Mouse (Mus musculus) natural killer cell, adult 2 months (primary cell): ENCODE results near the gene Haspin.

Source experiments
- DNase-seq, 2 experiments: peaks; one replicate each; pipeline ENCODE4 v3.0.0; 2022; ENCODE audit warnings: low spot score in 2 of 2

The Haspin gene

GRCm38 (mm10) chr11:73137591-73138501 lies at the start of gene Haspin:
Gene Haspin, minus strand, starts transcription at chr11:73138294.
- peak; percentile 86 to 92 for DNase-seq

DNA sequence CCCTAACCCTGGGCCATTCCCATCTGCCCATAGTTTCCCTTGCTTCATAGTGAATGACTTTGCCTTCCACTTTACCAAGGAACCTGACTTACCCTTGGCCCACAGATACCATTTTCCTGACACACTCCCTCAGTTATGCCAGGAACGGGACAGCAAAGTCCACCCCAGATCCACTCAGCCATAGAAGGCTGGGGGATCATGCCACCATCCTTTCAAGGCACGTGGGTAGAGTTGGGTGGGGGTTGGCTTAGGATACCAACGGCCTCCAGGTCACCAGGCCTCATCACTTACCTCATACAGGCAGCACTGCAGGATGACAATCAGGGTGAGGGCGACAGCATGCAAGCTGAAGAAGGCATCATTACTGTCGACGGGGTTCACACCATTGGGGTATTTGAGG lies 49.1 kb upstream of the Haspin start:
- DNase-seq: no peak

DNA sequence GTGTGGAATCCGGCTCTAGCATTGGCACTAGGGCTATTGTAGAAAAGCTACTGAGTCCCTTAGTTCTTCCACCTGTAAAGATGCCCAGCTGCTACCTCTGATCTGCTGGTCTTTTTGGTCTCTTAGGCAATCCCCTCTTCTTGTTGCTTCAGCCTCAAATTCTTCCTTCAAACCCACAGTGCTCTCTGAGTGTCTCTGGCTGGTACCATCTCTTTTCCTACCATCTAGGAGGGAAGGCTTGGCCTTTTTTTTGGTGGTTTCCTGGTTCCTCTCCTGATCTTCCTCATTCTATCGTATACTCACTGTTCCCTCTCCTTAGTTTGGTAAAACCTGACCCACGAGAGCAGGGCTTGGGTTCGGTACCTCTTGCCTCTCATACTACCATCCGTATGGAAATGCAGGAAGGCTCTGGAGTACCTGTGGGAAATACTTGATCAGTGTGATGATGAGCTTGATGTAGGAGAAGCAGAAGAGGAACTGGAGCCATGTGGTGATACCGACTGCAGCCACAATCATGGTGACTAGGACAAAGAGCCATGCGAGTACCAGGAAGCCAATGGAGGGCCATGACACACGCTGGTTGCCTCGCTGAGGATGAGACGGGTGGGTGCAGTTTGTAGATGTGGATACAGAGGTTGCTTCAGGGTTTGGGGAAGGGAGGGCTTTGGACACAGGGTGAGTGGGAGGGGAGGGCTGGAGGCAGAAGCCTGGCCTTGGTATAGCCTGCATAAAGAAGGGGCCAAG lies 48.0 kb upstream of the Haspin start:
- no peak for DNase-seq

- DNase-seq: no peak
Observed at GRCm38 (mm10) chr11:73177895-73178294, 39.8 kb upstream of the Haspin start.

DNA sequence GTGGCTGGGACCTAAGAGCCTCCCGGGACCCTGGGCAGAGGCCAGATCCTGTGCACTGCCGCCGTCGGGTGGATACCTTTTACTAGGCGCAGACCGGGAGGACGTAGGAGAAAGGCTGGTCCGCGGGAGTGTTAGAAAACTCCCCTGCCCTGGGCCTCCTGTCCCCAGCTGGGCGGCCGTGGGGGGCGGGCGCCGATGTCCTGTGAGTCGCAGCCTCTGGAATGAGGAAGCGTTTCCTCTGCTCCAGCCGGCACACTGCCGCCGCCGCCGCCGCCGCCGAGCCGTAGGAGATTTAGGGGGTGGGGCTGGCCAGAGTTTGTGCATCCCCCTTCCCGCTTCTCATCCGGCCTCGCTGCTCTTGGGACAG lies 39.4 kb upstream of the Haspin start:
- peak in 1 of 2 experiments; percentile 11 for DNase-seq

DNA sequence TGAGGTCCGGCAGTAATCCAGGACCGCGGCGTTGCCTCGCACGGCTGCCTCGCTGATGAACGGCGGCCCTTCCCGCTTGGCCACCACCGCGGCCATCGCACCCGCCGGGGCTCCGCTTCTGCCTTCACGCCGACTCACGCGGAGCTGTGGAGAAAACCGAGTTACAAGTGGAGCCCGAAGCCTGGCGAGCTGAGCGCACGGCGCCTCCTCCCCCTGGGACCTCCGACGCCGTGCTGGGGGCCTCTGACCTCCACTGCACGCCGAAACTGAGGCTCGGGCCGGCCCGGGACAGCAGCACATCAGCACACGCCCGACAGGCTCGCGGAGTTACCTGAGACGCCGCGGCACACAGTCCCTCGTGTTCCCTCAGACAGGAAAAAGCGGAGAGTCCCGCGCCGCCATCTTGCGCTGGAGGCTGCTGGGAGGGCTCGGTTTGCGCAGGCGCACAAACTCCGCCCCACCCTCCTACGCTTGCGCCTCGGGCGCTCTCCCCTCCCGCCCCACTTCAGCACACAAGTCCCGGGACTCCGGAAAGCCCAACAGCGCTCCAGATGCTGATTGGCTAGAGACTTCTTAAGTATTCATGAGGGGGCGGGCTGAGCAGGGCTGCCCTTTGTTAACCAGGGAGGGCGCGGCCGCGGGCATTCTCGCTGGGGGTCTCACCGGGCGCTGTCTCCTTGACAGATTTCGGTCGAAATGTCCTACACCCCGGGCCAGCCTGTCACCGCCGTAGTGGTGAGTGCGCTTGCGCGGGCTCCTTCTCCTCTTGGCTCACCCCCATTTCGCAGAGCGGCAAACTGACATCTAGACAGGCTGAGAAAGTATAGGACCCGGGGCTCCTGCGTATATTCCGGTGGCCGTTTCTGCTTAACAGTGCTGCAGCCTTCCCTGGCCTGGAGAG lies 38.8 kb upstream of the Haspin start, which contains the start of the genes Emc6 and Tax1bp3:
Gene Emc6 (minus strand): TSS at position 430 of the 901 bp plus-strand sequence.
Gene Tax1bp3 (plus strand): TSS at position 476 of the 901 bp plus-strand sequence.
- DNase-seq: peak; percentile 94 to 96

DNA sequence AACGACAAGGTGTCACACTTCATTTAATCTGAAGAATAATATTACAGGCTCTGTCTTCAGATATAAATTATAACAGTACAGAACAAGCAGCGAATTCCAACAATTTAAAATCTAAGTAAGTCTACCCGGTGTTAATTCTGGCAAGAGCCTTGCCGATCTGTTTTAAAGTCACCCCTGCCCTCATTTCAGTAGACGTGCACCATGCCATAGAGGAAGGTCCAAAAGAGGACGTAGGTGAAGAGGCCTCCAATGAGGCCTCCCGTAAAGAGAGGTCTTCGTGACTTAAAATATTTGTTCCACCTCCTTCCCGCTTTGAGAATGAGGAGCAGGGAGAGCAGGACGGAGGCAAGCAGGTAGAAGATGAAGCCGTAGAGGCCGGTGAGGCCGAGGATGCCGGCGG lies 38.1 kb upstream of the Haspin start:
- DNase-seq: no peak

GRCm38 (mm10) chr11:73175612-73176011 lies 37.5 kb upstream of the Haspin start:
- peak in 1 of 2 experiments; percentile 15 for DNase-seq

GRCm38 (mm10) chr11:73172186-73172585 lies 34.1 kb upstream of the Haspin start:
- DNase-seq: no peak

GRCm38 (mm10) chr11:73169231-73169630 lies 31.1 kb upstream of the Haspin start:
- DNase-seq: peak; percentile 26 to 52

DNA sequence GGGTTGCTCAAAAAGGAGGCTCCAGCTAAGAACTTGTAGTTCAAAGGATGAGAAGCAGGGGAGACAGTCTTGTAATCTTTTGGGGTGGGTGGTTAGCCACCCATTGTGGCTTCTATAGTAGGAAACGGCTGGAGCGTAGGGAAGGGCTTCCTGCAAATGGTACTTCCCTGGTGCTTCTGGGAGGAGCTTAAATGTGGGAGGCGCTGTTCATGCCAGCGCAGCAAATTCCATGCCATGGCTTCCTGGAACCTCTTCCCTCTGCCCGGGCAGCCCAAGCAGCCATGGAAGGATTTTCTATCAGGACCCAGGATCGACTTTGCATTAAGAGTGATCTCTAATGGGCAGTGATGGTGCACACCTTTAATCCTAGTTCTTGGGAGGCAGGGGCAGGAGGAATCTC lies 30.5 kb upstream of the Haspin start:
- DNase-seq: no peak

GRCm38 (mm10) chr11:73168071-73168470 lies 30.0 kb upstream of the Haspin start:
- DNase-seq: no peak

DNA sequence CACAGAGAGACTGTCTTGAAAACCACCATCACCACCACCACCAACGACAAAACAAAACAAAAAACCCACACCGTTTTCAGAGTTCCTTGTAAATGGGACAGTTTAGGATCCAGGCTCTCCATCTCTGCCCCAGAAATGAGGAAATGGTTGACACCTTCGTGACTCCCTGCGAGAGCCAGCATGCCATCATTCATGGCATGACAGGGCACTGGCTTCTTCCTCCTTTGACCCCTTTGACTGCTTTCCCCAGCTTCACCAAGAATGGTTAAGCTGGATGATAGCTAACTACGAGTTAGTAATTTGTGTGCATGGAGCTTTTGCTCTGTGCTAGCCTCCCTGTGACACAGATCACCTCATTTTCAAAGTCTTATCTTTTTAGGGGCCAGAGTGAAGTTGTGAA lies 24.2 kb upstream of the Haspin start:
- no peak for DNase-seq

GRCm38 (mm10) chr11:73161616-73162015 lies 23.5 kb upstream of the Haspin start:
- DNase-seq: no peak

GRCm38 (mm10) chr11:73160811-73161200 lies 22.7 kb upstream of the Haspin start:
- no peak for DNase-seq

DNA sequence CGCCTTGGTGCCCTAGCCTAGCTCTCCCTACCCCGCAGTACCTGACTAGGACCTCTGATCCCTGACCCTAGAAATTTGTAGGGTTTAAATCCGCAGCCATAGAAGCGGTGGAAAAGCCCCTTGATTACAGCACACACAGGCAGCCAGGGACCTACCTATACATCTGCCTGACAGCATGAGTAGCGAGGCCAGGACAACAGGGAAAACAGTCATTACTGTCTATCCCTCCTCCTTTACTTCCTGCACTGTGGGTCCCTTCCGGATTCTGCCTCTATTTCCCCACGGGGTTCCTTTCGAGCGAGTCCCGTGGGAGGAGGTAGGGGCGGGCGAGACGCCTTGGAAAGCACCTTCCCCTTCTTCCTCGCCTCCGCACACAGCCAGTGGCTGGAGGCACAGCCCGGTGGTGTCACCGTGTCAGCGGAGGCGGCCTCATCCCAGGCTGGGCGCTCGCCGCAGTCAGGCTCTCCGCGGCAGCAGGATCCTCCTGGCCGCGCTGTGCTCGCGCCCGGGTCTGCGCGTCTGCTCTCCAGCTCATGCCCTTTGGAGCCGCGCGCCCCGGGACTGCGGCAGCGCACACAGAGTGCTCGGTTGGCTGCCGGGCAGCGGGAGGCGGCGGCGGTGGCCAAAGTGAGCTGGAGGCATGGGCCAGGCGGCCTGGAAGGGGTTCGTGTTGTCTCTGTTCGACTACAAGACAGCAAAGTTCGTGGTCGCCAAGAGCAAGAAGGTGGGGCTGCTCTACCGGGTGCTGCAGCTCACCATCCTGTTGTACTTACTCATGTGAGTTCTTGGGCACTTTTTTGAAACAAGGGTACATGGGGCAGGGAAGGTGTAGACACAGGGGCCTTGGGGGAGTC lies 22.1 kb upstream of the Haspin start, which contains the start of gene P2rx5:
Gene P2rx5 (plus strand): TSS at position 465 of the 854 bp plus-strand sequence.
- no peak for DNase-seq

- no peak for DNase-seq
Observed at GRCm38 (mm10) chr11:73155071-73155470, 17.0 kb upstream of the Haspin start.

- no peak for DNase-seq
Observed at GRCm38 (mm10) chr11:73148209-73148608, 10.1 kb upstream of the Haspin start.

DNA sequence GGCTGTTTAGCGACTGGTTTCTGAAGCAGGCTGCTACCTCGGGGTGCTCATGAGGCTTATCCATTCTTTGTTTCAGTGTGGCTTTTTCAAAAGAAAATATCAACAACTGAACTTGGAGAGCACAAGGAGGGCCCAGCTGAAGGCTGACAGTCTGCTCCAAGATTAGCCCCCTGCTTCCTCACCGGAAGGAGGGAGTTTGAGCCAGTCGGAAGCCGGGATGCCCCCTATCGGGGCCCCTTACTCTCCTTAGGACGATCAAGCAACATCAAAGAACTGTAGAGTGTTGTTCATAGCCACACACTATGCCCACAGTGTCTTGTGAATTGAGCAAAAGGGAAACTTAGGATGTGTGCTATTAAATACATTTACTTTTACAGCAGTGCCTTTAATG lies 8.9 kb upstream of the Haspin start:
- DNase-seq: no peak
